Mouse (Mus musculus) G1E-ER4 (cell line): ENCODE results near the gene Ppard. TPM values are rescaled to one million over a fixed set of nuclear protein-coding genes. Genes with fewer than 3 reads are reported as not detected.

ENCODE experiments used
- GATA1 ChIP-seq: IDR thresholded peaks from one replicate; pipeline ENCODE4 v1.8.0; 2012; ENCODE audit warnings: low read length, inconsistent platforms
- polyA plus RNA-seq: library from polyadenylated mRNA; stranded (reverse); fragments of >175 nt; gene quantifications from 2 replicates; pipeline ENCODE4 v1.2.3, GENCODE M21; 2012

Gene Ppard
- polyA plus RNA-seq, 1 experiment, result 61.9 TPM

- TF ChIP-seq GATA1, result no peak
These were observed 9.8 kb downstream of the Ppard start for GRCm38 (mm10) chr17:28242296-28242695.

GRCm38 (mm10) chr17:28244214-28244613, 11.7 kb downstream of the Ppard start:
- TF ChIP-seq GATA1, result no peak

- no peak for TF ChIP-seq GATA1
These were observed 12.2 kb downstream of the Ppard start for GRCm38 (mm10) chr17:28244714-28245113.

- no peak for TF ChIP-seq GATA1
These were observed 14.1 kb downstream of the Ppard start for GRCm38 (mm10) chr17:28246640-28247039.

GRCm38 (mm10) chr17:28247613-28248012, 15.1 kb downstream of the Ppard start:
- TF ChIP-seq GATA1, result no peak

GRCm38 (mm10) chr17:28249062-28249461, 16.6 kb downstream of the Ppard start:
- no peak for TF ChIP-seq GATA1

GRCm38 (mm10) chr17:28251579-28252280, 19.2 kb downstream of the Ppard start:
- TF ChIP-seq GATA1, result no peak

GRCm38 (mm10) chr17:28252281-28252648, 19.8 kb downstream of the Ppard start:
- no peak for TF ChIP-seq GATA1

GRCm38 (mm10) chr17:28253216-28253615, 20.7 kb downstream of the Ppard start:
- no peak for TF ChIP-seq GATA1

- TF ChIP-seq GATA1, result no peak
These were observed 22.3 kb downstream of the Ppard start for GRCm38 (mm10) chr17:28254804-28255203.

- TF ChIP-seq GATA1, result no peak
These were observed 23.2 kb downstream of the Ppard start for GRCm38 (mm10) chr17:28255651-28256050.

GRCm38 (mm10) chr17:28256651-28257328, 24.3 kb downstream of the Ppard start:
- no peak for TF ChIP-seq GATA1

GRCm38 (mm10) chr17:28258325-28258724, 25.8 kb downstream of the Ppard start:
- TF ChIP-seq GATA1, result no peak

GRCm38 (mm10) chr17:28259890-28260542, 27.5 kb downstream of the Ppard start:
- no peak for TF ChIP-seq GATA1

- no peak for TF ChIP-seq GATA1
These were observed 28.0 kb downstream of the Ppard start for GRCm38 (mm10) chr17:28260543-28260909.

- TF ChIP-seq GATA1, result no peak
These were observed 29.3 kb downstream of the Ppard start for GRCm38 (mm10) chr17:28261795-28262194.
